Mouse (Mus musculus) stomach, postnatal 0 days (tissue): ENCODE data around the gene Atp13a2.

ENCODE experiments used
- CTCF ChIP-seq: IDR thresholded peaks from 2 replicates; pipeline ENCODE4 v1.5.1; 2016; ENCODE audit warnings: antibody characterized with exemption, low read depth, mild to moderate bottlenecking, moderate library complexity
- EP300 ChIP-seq: optimal IDR thresholded peaks from 2 replicates; pipeline ENCODE3; 2016; ENCODE audit warnings: antibody characterized with exemption

DNA sequence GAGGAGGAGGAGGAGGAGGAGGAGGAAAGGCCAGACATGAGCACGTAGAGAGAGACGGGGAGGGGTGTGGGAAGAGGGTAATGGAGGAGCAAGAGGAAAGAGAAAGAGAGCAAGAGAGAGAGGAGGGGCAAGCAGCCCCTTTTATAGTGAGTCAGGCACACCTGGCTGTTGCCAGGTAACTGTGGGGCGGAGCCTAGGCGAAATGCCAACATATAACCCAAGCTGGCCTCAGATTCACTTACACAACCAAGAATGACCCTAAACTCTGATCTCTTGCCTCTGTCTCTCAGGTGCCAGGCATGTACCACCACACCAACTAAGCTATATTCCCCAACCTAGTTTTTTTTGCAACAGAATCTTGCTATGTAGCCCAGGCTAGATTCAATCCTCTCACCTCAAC, 3.9 kb upstream of the Atp13a2 start:
- TF ChIP-seq CTCF (no peak), EP300 (no peak)
